Mouse (Mus musculus): ENCODE measurements around the gene Arid5a.

Arid5a gene

GRCm38 (mm10) chr1:36331743-36332142 is 24.2 kb downstream of the Arid5a start:
- DNase-seq: no peak

GRCm38 (mm10) chr1:36332955-36333887 is 25.7 kb downstream of the Arid5a start:
- DNase-seq: no peak

GRCm38 (mm10) chr1:36342547-36342946 is 35.0 kb downstream of the Arid5a start:
- DNase-seq: no peak

- DNase-seq: no peak
These were observed 44.8 kb downstream of the Arid5a start for GRCm38 (mm10) chr1:36352351-36352750.

GRCm38 (mm10) chr1:36356955-36357695 is 49.6 kb downstream of the Arid5a start:
- DNase-seq: no peak

- peak; percentile 5 for DNase-seq
These were observed 60.2 kb downstream of the Arid5a start for GRCm38 (mm10) chr1:36367698-36368097.

- DNase-seq: peak; percentile 69
These were observed 60.8 kb downstream of the Arid5a start for GRCm38 (mm10) chr1:36368112-36368968.

GRCm38 (mm10) chr1:36368969-36369645 is 61.6 kb downstream of the Arid5a start, which contains the start of gene Kansl3:
Gene Kansl3, minus strand, starts transcription at chr1:36369181.
- peak; percentile 91 for DNase-seq

GRCm38 (mm10) chr1:36370918-36371317 is 63.4 kb downstream of the Arid5a start:
- DNase-seq: no peak

- DNase-seq: no peak
These were observed 64.7 kb downstream of the Arid5a start, which contains the start of gene Fer1l5 for GRCm38 (mm10) chr1:36371934-36372845. Gene Fer1l5, plus strand, starts transcription at chr1:36372291.
